Mouse (Mus musculus) adrenal gland, postnatal 14 days (tissue): ENCODE data around the gene Vpreb1. TPM values are rescaled to one million over a fixed set of nuclear protein-coding genes. Genes with fewer than 3 reads are reported as not detected.
A peak's percentile ranks its signal among the peaks of the same experiment; 100 is the strongest.
"Not testable (repeated sequence)": the region's sequence is repeated elsewhere in the genome, so short reads cannot be mapped to it uniquely, and the experiment has no call there.

Source experiments
- DNase-seq: peaks from one replicate; pipeline ENCODE4 v3.0.0; 2021; ENCODE audit warnings: mixed read lengths
- long read RNA-seq, 2 experiments: library from polyadenylated mRNA; stranded (forward); transcript quantifications; one replicate each; pipeline ENCODE4 v2.0.0; 2021
- total RNA-seq: library from RNA; stranded (reverse); gene quantifications from 2 replicates; pipeline ENCODE4 v1.2.3, GENCODE M21; 2021

Vpreb1 gene
- total RNA-seq = 1.5 TPM in 1 of 2 replicates, not detected in the other
- long read RNA-seq, experiment 1 = 0 reads
- long read RNA-seq, experiment 2, partial matches to known transcripts = 0 of 2 reads
- long read RNA-seq, experiment 2, other reads (novel, unspliced or antisense) = 1 of 2 reads

DNA sequence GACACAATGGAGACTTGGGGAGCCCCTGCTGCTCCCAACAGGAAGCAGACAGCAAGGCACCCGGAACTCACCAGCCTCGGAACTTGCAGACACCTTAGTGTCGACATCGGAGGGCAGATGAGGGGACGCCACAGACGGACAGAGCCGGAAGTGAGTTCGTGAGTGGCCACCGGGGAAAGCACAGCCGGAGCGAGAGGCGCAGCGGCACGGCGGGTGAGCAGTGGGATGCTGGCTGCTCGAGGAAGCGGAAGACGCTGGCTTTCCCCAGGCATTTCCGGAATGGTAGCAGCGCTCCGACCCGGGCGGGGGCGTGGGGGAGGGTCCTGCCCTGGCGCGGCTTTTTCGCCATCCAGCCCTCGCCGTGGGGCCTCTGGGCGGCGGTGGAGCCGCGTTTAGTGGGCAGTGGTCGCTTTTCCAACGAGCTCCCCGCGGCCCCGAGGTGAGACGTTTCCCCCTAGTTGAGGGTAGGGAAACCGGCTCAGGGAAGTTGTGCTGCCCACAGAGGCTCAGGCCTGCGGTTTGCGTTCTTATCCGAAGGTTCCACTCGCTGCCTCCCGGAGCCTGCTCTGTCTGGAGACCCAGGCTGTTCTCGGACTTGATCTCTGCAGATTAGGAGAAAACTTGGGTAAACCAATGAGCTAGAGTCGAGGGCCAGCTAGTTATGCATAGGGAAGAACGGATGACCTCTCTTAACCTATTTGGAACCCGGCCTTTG is at the start of gene Vpreb1, which contains the start of gene Top3b:
Gene Vpreb1, minus strand, starts transcription at position 227 of the 715 bp plus-strand sequence.
Gene Top3b, plus strand, starts transcription at position 120 of the 715 bp plus-strand sequence.
- peak; percentile 94 for DNase-seq

DNA sequence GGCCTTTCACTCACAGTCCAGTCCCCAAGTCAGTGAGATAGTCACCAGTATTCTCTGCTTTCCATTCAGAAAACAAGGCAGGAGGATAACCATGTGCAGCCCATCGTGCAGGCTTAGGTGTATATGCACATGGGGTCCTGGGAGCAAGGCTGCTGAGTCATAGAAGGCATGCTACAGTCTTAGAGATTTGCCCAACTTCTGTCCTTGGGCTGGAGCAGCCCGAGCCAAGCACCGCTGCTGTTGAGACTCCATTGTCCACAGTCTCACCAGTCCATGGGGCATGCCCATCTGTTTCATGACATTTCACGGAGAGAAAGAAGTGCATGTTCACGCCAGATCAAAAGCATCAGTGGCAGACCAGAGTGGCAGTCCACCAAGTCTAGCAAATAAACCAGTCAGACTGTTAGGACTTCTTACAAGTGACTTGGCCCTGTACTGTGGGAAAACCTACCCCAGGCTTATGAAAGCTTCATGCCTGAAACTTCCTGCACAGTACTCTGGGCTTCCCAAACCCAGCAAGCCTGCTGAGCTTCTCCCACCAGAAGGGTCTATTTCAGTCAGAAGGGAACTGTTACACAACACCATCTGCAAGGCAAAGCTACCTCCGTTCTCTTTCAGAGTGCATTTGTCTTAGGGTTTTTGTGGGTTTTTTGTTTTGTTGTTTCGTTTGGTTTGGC is 47.9 kb upstream of the Vpreb1 start:
- peak; percentile 51 for DNase-seq

DNA sequence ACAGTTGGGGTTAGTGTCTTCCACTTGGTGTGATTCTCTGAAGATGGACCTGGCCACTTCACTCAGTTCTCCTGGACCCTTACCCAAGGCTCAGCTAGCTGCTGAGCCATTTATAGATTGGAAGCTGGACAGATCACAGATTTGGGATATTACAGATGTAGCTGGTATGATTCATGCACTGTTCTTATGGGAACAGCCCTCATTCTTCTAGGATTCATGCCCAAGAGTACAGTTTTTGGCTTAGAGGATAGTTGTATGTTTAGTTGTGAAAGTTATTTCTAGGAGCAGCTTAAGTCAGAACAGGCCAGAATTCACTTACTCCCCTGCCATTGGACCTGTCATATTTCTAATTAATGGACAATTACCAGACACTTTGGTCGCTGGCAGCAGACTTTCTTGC is 42.8 kb upstream of the Vpreb1 start:
- DNase-seq = no peak

DNA sequence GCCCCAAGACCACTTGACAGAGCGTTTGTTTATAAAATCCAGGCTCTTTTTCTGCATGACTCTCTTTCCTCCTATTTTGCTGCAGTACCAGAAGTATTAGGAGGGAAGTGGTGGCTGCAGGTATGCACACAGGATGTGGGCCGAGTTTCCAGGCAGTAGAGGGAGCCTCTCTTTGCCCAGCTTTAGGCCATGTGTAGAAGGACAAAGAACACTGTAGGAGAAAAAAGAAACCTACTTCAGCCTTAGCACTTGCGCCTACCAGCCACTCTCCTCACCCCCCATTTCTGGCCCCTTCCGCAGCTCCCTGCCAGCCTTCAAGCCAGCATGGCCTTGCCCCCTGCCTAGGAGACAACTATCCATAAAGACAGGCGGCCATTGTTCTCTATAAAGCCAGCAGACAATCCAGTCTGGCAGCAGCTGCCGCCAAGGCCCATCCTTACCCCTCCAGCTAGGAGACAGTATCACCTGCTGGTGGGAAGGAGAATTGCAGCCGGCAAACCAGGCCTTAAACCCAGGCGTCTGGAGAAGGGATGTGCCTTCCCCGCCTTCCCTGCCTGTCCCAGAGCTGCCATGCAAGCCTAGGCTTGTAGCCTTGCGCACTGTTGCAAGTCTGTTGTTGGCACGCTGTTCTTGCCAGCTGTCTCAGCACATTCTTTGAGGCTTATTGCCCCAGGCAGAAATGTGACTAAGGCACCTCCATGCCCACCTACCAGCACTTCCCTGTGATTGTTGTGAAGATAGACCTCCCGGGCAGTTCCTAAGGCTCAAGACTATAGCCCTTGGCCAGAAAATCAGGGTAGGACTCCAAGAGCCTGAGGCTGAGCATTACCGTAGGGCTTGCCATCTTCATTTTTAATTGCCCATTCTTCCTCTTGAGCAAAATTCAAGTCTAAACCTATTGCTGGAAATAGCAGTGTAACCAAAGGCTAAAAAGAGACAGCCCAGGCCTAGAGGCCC is 41.3 kb upstream of the Vpreb1 start:
- DNase-seq = peak; percentile 88

DNA sequence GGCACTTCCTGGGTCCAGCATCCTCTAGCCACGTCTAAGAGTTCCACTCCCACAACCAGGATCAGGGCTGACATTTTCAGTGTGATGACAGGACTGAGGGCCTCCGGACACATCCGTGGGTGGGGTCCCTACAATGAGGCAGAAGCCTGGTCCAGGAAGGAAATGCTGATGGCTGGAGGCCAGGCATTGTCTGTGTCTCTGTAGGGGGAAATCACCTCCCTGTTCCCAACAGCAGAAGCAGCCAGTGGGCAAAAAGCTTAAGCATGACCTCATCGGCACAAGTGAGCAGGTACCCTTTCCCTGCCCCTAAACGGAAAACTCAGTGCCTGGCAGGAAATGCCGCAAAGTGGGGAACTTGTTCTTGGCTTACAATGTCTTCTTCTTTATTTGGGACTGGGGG is 37.2 kb upstream of the Vpreb1 start:
- DNase-seq = peak; percentile 78

DNA sequence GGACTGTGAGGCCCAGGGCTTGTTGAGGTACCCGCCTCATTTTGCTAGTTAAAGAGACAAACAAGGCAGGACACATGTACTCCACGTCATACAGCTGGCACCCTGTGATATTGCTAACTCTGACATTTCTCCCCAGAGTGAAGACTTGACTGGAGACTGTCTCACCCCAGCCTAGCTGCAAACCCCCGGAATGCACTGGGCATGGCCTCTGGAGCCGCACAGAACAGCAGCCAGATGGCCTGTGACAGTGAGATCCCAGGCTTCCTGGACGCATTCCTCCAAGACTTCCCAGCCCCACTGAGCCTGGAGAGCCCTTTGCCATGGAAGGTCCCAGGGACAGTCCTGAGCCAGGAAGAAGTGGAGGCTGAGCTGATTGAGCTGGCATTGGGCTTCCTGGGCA is 32.5 kb upstream of the Vpreb1 start:
- DNase-seq = no peak

DNA sequence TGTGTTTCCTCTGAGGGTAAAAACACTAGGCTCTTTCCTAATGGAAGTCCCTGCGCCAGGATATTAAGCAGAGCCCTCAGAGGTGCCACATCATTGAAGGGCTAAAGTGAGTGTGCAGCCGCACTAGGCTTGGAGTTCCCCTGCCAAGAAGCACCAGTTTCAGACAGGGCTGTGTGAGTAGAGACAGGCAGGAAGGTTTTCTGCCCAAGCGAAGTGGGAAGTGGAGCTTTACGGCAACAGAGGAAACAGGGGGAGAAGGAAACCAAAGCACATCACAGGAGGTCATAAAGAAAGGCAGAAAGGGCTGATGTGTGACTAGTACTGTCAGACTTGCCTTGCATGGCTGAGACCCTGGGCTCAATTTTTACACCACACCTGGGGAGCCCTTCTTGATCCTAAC is 31.7 kb upstream of the Vpreb1 start:
- DNase-seq = no peak

DNA sequence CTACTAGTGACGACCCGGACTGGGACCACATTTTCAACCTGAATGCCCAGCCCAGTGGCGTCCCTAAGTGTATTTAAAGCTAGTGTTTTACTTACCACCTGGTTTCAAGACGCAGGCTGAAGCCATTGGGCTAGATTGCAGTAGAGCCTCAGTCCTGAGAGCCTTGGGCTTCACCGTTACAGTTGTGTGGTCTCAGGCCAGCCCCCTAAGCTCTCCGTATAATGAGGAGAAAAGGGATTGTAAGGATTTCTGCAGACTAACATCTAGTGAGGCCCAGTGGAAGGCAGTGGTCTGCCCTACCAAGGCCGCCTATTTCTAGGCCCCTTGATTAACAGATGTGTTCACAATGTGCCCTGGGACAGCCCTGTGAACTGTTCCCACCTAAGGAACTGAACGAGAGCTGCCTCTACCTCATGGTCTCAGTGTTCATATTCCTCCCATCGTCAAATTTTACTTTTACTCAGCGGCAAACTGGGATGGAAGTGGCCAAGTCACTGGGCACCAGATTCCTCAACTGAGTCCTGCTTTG is 26.5 kb upstream of the Vpreb1 start:
- no peak for DNase-seq

DNA sequence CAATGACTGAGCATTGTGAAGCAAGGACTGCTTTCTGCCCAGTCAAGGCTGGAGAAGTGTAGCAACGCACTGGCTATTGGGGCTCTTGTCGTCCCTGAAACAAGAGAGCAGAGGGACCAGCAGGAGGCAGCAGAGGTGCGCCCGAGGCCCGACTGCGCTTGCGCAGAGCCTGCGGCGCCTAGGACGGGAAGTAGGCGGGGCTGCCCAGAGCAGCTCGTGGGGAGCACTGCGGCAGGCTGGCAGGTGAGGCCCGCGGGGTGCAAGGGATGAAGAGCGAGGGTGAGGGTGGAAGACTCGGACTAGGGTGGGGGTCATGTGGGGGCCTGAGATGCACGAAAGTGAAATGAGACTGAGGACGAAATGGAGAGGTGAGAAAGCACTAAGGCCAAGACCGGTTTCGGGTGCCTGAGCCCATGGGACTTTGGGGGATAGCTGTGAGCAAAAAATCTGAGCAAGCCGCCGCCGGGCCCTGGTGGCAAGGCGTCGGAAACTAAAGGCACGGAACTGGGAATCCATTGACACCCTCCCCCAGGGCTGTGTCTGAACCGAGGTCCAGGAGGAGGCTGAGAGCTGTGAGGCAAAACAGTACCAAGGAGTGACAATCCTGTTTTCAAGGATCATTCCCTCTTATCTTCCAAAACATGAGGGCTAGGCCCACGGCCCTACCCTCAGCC is 25.9 kb upstream of the Vpreb1 start, which contains the start of gene Ppm1f:
Gene Ppm1f, plus strand, starts transcription at position 88 of the 674 bp plus-strand sequence.
- peak; percentile 97 for DNase-seq

DNA sequence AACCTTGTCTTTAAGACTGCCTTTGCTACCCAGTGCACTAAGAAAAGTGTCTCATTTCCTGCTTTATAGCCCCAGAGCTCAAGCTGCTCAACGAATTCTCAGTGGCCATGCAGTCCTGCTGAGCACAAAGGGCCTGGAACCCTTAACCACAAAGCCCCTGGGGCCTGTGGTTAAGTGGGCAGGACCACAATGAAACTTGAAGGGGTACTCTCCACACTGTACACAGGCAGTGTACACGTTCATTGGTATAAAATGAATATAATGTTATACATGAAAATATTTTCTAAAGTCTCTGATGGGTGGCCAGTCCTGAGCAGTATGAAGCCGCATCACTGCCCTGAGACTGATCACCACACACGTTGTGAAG is 25.4 kb upstream of the Vpreb1 start:
- no peak for DNase-seq

DNA sequence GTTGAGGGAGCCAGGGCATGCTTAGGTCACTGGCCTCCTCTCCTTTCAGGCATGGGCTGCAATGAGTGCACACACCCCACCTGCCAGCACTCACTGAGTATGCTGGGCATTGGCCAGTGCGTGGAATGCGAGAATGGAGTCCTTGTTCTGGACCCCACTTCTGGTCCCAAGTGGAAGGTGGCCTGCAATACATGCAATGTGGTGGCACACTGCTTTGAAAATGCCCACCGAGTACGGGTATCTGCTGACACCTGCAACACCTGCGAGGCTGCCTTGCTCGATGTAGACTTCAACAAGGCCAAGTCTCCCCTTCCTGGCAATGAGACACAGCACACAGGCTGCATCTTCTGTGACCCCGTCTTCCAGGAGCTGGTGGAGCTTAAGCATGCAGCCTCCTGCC is 21.7 kb upstream of the Vpreb1 start:
- DNase-seq = no peak

DNA sequence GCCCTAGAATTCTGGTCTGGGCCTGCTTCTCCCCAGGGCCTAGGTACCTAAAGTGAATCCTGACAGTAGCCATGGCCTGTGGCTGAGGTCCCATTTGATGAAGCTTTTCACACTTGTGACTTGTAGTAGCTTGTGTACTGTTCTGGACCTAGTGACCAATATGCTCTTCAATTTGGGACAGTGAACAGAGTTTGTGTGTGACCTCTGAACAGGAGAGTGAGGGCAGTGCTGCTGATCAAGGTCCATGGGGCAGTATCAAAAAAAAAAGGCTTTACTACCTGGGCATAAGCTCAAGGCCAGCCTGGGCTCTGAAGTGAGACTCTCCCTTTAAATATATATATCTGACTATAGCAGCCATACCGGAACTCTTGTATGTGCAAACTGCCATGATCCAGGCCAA is 17.7 kb upstream of the Vpreb1 start:
- no peak for DNase-seq

DNA sequence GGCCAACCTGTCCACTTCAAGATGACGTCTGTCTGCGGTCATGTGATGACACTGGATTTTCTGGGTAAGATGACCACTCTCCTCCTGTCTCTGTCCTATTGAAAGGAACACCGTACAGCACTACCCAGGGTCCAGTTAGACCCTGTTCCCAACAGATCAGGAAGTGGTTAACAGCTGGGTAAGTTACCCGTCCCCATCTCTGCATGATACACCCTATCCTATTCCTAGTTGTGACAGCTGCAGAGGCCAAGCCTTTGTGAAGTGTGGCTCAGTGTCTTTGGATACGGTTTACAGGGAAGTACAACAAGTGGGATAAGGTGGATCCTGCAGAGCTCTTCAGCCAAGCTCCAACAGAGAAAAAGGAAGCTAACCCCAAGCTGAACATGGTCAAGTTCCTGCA is 8.4 kb upstream of the Vpreb1 start:
- no peak for DNase-seq

DNA sequence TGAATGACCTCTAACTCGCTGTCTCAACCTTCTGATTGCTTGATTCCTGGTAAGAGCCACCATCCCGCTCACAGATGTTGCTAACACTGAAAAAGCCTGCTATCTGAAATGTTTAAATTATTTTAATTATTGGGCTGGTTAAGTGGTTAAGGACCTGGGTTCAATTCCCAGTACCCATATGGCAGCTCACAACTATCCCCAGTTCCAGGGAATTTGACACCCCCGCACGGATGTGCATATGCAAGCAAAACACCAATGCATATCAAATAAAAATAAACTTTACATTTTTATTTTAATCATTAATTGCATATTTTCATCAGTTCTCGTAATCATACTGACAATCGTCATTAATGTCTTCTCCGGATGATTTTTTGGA is 414 bp downstream of the Vpreb1 start:
- DNase-seq = no peak

DNA sequence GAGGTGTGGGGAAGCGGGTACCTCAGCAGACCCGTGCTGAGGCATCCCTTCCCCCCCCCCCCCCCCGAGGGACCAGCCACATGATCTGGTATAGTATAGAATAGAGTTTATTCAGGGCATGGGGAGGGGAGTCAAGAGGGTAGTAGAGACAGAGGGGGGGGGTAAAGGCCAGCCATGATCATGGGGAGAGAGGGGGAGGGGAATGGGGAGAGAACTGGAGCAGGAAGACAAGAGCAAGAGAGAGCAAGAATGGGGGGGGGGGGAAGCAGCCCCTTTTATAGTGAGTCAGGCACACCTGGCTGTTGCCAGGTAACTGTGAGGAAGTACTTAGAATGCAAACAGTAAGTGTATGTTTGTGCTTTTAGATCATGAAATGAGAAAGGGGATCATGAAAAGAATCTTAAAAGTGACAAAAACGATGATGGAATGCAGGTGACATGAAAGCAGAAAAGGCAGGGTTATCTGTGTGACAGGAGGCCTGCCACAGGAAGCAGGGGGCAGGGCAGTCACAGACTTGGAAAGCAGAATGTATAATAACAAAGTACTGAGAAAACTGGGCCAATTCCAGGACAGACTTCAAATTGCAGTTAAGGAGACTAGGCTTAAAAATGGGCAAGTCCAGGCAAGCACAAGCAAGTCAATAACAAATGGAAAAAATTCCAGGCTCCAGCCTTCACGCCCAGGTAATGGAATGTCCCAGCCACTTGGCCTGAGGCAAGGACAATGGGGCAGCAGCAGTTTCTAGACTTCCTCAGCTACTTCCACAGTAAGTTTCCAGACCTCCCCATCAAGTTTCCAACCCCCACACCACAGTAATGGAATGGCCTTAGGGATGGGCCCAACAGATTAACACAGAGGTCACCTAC is 4.7 kb downstream of the Vpreb1 start:
- no peak for DNase-seq

DNA sequence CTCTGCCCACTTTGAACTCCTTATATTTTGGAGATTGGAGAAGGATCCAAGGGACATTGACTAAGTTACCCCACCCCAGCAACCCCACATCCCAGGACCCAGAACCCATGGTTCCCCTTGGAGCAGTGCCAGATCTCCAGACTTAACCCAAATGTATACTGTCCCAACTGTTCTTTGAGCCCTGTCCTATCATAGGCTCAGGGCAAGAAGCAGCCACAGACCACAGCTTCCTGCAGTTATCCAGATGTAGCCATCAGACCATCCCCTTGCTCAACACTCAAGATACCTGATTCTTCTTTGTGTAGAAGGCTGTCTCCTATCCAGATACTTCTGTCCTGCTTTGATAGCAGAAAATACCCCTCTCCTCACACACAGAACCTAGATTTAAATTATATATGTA is 5.4 kb downstream of the Vpreb1 start:
- DNase-seq = no peak

DNA sequence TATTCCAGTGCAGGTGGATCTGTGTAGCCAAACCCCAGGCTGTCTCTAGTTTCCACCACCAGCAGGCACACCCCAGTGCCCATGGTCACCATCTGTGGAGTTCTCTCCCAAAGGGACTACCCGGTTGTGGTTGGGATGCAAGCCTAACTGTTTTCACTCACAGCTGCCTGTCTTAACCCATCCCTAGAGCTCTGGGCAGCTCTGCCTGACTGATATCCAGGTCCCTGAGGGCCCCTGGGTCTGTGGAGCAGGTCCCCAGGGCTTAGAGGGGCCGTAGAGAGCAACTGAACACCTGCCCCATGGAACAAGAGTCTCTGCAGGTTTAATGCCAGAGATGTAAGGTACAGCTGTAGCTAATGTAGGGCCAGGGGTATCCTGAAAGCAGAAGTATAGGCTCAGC is 6.7 kb downstream of the Vpreb1 start, which contains the start of gene Igll1:
Gene Igll1, minus strand, starts transcription at position 8 of the 400 bp plus-strand sequence.
- no peak for DNase-seq

DNA sequence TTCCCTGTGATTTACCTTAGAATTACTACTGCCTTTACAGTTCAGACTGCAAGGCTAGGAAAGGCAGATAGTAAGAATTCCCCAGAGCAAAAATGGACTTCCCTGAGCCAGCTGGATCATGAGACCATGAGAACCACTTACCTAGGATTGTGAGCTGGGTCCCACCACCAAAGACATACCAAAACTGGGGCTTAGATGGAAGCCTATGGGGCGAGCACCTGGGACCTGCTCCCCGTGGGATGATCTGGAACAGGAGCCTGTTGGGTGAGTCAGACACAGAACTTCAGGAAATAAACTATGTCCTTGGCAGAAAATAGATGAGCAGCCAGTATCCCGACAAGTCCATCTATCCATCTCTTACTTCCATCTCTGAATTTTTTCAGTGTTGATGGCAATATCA is 8.4 kb downstream of the Vpreb1 start:
- DNase-seq = no peak

DNA sequence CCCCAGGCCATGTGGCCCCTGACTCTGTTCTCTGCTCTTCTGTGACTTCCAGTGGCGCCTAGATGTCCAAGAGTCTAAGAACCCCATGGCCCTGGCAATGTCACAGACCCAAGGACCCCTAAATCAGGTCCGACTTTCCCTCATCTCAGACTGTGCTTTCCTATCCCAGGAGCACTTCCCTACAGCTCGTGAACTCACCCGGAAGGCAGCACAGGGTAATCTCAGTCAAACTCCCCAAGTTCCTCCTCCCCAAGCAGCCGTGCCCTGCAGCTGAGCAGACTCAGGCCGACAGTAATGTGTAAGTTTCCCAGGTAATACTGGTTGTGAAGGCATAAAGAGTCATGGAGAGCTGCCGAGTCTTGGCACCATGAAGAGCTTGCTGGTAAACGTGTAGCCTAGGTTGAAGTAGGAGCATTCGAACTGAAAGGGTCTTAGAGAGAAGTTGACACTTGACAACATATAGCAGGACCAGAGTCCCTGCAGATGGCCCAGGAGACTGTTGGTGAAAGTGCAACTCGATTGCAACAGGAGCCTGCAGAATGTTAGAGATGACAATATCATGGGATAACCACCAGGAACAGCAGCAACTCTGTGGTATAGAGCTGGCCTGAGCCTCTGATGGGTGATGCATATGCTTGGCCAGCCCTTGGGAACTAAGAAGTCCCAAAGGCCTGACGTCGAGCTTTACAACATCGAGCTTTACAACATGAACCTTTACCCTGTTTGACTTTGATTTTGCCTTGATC is 13.7 kb downstream of the Vpreb1 start:
- DNase-seq = no peak

DNA sequence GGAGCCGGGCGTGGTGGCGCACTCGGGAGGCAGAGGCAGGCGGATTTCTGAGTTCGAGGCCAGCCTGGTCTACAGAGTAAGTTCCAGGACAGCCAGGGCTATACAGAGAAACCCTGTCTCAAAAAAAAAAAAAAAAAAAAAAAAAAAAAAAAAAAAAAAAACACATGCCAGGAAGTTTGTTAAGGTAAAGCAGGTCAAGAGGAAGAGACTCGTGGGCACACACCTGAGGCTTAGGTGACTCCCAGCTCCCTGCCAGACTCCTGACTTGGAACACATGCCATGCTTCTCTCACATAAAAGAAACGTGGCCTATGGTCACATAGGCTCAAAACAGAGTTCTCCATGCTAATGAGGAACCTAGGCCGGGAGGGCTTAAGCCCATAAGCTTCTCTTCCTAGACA is 14.6 kb downstream of the Vpreb1 start:
- not testable (repeated sequence) for DNase-seq
